Mouse (Mus musculus) R1 (cell line): ENCODE results near the gene Phactr1.

Source experiments
- DNase-seq: peaks from one replicate; pipeline ENCODE4 v3.0.0-alpha.2; 2018; ENCODE audit warnings: low read depth, low spot score

Gene Phactr1

DNA sequence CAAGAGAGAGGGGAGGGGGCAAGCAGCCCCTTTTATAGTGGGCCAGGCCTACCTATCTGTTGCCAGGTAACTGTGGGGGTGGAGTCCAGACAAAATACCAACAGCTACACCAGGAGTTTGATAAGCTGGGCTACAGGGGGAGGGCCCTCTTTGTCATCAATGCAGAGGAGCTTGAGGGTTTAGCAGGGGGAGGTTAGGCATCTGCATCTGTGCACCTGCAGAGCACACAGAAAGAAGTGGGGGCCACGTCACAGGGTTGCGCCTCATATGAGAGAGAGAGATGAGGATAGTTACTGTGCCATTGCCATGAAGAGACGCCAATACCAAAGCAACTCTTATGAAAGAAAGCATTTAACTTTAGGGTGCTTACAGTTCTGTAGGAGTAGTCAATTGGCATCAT lies 496.3 kb downstream of the Phactr1 start:
- DNase-seq = peak; percentile 37

DNA sequence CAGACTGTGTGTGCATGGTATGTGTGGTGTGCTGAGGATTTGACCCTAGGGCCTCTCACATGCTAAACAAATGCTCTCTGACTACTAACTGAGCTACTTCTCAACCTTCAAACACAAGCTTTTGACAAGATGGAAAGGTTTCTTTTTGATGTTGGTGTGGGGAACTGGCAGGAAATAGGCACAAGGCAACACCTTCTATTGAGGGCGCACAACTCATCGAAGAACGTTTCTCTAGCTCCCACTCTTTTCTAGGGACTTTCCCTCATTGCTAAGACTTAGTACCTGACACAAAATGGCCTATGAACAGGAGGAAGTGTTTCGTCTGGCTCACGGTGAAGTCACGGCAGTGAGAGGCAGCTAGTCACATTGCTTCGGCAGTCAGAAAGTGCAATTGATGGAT lies 496.9 kb downstream of the Phactr1 start:
- no peak for DNase-seq

- DNase-seq = peak; percentile 78
These were observed 500.7 kb downstream of the Phactr1 start for GRCm38 (mm10) chr13:43181104-43181503.

DNA sequence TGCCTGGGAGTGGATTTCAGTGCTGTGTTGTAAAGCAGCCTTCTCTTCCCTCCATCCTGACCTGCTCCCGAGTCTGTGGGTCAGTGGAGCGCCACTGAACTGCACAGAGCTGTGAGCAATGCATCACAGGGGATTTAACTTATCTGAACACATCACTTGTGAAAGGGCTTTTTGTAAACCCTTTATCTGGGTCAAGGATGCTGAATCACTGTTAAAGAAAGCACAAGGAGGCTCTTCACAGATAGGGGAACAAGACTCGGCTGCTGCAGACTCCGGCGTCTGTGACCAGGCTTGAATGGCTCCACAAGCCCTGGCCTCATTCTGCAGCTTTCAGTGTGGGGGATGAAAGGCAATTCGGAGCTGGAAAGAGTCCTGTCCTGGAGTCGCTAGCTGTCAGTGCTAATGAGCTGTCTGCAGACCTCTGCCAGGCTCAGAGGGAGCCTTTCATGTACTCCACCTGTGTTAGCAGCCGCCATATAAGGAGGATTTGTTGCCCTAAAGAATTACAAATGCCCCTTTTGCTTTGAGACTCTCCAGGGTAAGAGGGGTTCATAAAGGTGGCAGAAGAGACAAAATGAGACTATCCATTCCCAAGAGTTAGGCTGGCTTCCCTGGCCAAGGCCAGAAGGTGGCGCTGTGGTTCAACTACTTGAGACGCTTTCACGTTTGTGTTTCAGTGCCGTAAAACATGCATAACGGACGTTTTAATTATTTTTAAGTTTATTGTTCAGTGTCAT lies 502.2 kb downstream of the Phactr1 start:
- DNase-seq = peak; percentile 83

- peak; percentile 97 for DNase-seq
These were observed 503.0 kb downstream of the Phactr1 start for GRCm38 (mm10) chr13:43183248-43184055.

DNA sequence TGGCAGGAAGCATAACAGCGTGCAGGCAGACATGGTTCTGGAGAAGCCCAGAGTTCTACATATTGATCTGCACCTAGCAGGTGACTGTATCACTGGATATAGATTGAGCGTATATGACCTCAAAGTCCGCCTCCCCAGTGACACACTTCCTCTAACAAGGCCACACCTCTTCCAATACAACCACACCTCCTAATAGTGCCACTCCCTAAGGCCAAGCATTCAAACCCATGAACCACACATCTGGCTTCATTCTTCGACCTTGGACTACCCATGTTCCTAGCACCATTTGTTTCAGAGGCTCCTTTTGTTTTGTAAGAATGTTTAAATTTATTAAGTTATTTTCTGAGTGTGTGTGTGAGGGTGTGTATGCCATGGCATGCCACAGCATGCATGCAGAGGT lies 507.3 kb downstream of the Phactr1 start:
- peak; percentile 84 for DNase-seq
